Mouse (Mus musculus) liver, embryonic 11.5 days (tissue): ENCODE data around the gene Dicer1. TPM values are rescaled to one million over a fixed set of nuclear protein-coding genes. Genes with fewer than 3 reads are reported as not detected.

ENCODE experiments used
- ATAC-seq: fragments of 200-750 bp; cut with Nextera tagmentation; replicated peaks from 2 replicates; pipeline ENCODE4 v1.8.0; 2017; ENCODE audit warnings: moderate number of reproducible peaks, mild to moderate bottlenecking, moderate TSS enrichment, moderate library complexity; ENCODE audit not compliant: low FRiP score
- DNase-seq: peaks from one replicate; pipeline ENCODE4 v3.0.0-alpha.2; 2017; ENCODE audit warnings: low spot score
- H3K27ac ChIP-seq: fragments of 300-500 bp; sonication (generic); 2 replicates; pipeline ENCODE4 v1.5.1; 2014; ENCODE audit warnings: mild to moderate bottlenecking, low read depth, low read length, control low read depth
- H3K27me3 ChIP-seq: fragments of 300-500 bp; sonication (generic); replicated peaks from 2 replicates; pipeline ENCODE4 v1.6.1; 2014; ENCODE audit warnings: low read length, mixed read lengths; ENCODE audit not compliant: control insufficient read depth, insufficient read depth
- H3K36me3 ChIP-seq: fragments of 300-500 bp; sonication (generic); 2 replicates; pipeline ENCODE4 v1.6.1; 2014; ENCODE audit warnings: mild to moderate bottlenecking, low read length, moderate library complexity, mixed read lengths; ENCODE audit not compliant: control insufficient read depth, insufficient read depth
- H3K4me1 ChIP-seq: fragments of 300-500 bp; sonication (generic); replicated peaks from 2 replicates; pipeline ENCODE4 v1.6.1; 2014; ENCODE audit warnings: low read length, mixed read lengths; ENCODE audit not compliant: control insufficient read depth, insufficient read depth
- H3K4me2 ChIP-seq: fragments of 300-500 bp; sonication (generic); 2 replicates; pipeline ENCODE4 v1.6.1; 2014; ENCODE audit warnings: mild to moderate bottlenecking, control low read depth, moderate library complexity
- H3K4me3 ChIP-seq: fragments of 300-500 bp; sonication (generic); 2 replicates; pipeline ENCODE4 v1.5.1; 2014; ENCODE audit warnings: low read depth, low read length, control low read depth
- H3K9ac ChIP-seq: fragments of 300-500 bp; sonication (generic); 2 replicates; pipeline ENCODE4 v1.6.1; 2014; ENCODE audit warnings: low read depth, low read length, control low read depth
- H3K9me3 ChIP-seq: fragments of 300-500 bp; sonication (generic); 2 replicates; pipeline ENCODE4 v1.6.1; 2016; ENCODE audit warnings: low read length, inconsistent platforms, mixed read lengths; ENCODE audit not compliant: control insufficient read depth
- WGBS: fragments of 180-500 bp; shearing (Covaris S2); extraction: QIAGEN DNeasy Blood & Tissue Kit; methylation state at CpG from one replicate; pipeline ENCODE4 v1.1.7; 2014; 5-methylcytosine and 5-hydroxymethylcytosine counted together
- polyA plus RNA-seq: library from polyadenylated mRNA; unstranded; fragments of >200 nt; fragmentation: Nextera tagmentation; extraction: Ambion mirVana; gene quantifications from 2 replicates; pipeline ENCODE4 v1.2.1, GENCODE M21; 2014

Dicer1 gene
- polyA plus RNA-seq: 13.8 and 15.4 TPM in 2 replicates

DNA sequence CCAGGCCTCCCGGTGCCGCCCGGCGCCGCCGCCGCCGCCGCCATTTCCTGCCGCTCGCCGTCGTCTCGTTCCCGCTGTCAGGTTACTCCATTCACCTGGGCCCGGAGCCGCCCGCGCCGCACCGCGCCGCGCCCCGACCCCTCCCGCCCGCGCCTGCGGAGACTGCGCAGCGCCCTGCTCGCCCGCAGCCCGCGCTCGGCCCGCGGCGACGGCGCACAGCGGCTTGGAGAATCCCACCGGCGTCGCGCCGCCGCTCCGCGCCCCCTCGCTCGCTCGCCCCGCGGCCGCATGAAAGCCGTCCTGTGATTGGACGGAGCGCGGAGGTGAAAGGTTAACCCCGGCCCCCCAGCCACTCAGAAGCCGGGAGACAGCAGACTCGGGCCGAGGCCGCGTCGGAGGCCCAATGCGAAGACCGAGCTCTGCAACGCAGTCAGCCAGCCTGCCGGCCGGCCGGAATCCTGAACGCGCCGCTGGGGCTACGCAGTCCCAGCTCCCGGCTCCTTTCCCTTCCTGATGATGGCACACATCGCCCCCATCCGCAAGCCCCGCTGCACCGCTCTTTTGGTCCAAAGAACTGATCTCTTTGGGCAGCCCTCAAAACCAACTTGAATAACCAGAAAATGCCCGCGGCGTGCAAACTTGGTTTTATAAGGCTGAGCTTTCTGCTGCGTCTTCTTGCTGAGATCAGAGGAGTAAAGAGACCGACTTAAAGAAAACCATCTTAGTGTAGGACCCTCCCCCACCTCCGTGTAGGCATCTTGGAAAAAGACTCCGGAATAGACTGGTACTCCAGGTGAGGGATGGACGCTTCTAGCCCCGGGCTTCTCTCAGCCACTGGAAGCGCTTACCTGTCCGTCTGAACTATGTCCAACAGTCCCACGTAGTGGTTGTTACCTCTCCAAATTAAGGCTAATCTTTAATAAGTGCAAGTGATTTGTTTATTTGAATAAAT is at the start of gene Dicer1:
TSS of gene Dicer1 (minus strand) at position 139 of the 952 bp plus-strand sequence.
- ATAC-seq: peak; percentile 93
- Histone ChIP-seq H3K27ac (peak within 1 kb of the TSS; percentile 81), H3K4me1 (peaks cover 30% of the 10 kb centered on the region), H3K36me3 (0 out of 2 replicates have a peak, but pooled peaks cover 4% of the 10 kb centered on the region), H3K9ac (peak within 1 kb of the TSS; percentile 92), H3K4me3 (peak within 1 kb of the TSS; percentile 93), H3K4me2 (peak within 1 kb of the TSS; percentile 97), H3K27me3 (no peaks in the 10 kb centered on the region), H3K9me3 (no peaks in the 10 kb centered on the region)
- peak; percentile 97 for DNase-seq
- WGBS: under 1% methylated on average over 85 of the region's 94 CpGs

DNA sequence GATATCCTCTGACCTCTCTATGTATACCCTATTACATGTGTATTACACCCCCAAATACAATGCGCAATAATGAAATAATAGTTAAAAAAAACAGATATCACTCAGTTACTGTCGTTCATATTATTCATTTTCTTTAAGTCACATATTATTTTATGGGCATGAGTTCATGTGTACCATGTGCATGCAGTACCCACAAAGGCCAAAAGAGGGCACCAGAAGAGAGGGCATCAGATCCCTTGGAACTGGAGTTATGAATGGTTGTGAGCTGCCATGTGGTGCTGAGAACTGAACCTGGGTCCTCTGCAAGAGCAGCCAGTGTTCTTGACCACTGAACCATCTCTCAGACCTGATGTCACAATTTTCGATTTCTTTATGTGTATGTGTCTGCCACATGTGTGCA is 47.6 kb upstream of the Dicer1 start:
- WGBS: 82% methylated on average over 3 of the region's 3 CpGs
- Histone ChIP-seq H3K4me2 (no peak overlapping the region), H3K27me3 (no peaks in the 10 kb centered on the region), H3K4me3 (no peak overlapping the region), H3K27ac (no peak overlapping the region), H3K36me3 (no peaks in the 10 kb centered on the region), H3K4me1 (no peaks in the 10 kb centered on the region), H3K9ac (no peak overlapping the region), H3K9me3 (peaks cover 3% of the 10 kb centered on the region; the same call in 1 of the 2 replicates)
- ATAC-seq (no peak), DNase-seq (no peak)

DNA sequence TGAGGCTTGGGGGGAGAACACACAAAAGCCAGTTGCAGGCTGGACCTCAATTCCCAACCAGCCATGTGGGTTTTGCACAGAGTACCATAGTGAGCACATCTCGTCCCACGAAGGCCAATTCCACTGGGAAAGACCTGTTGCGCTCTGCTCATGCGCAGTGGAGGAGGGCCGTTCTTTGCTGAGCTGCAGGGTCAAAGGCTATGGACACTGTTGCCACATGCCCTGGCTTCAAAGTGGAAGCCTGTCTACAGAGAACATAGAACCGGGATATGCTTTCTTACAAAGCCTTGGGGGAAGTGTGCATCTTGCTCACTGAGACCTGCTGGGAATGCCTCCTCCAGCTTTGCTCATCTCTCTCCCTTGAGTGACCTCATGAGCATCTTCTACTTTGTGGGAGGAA is 46.2 kb upstream of the Dicer1 start:
- ATAC-seq (no peak), DNase-seq (no peak)
- no peaks in the 10 kb centered on the region for H3K36me3 ChIP-seq
- no peak overlapping the region for H3K27ac ChIP-seq
- no peak overlapping the region for H3K4me3 ChIP-seq
- no peaks in the 10 kb centered on the region for H3K4me1 ChIP-seq
- no peak overlapping the region for H3K9ac ChIP-seq
- H3K9me3 ChIP-seq: peaks cover 3% of the 10 kb centered on the region; the same call in 1 of the 2 replicates
- no peaks in the 10 kb centered on the region for H3K27me3 ChIP-seq
- WGBS: 87% methylated on average over 6 of the region's 6 CpGs
- H3K4me2 ChIP-seq: no peak overlapping the region

DNA sequence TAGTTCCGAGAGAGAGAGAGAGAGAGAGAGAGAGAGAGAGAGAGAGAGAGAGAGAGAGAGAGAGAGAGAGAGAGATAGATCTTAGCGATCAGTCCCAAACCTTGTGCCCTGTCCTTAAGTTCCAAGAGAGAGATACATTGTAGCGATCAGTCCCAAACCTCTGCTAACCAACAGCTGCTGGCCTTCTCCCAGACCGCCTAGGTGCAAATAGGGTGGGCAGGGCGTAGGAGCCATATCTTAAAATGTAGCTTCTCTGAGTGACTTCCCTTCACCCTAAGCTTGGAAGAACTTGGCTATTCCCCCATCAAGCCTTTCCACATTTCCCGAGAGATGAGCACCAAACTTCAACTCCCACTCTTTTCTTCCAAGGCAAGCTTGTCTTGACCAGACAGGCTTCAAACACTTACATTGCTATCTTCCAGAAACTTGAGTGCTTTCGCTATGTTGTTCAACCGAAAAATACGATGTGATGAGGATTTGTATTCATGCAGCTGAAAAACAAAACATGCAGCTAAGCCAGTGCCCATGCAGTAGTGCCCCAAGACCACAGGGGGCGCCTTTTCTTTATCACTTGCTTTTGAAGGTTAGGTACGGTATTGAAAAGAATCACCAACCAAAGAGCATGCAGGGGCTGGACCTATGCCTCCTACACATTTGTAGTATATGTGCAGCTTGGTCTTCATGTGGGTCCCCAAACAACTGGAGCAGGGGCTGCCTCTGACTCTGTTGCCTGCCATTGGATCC is 45.1 kb upstream of the Dicer1 start:
- Histone ChIP-seq H3K9ac (no peak overlapping the region), H3K27ac (no peak overlapping the region), H3K9me3 (peaks cover 3% of the 10 kb centered on the region; the same call in 1 of the 2 replicates), H3K4me2 (no peak overlapping the region), H3K36me3 (no peaks in the 10 kb centered on the region), H3K27me3 (no peaks in the 10 kb centered on the region), H3K4me3 (no peak overlapping the region), H3K4me1 (no peaks in the 10 kb centered on the region)
- 82% methylated on average over 11 of the region's 11 CpGs for WGBS
- no peak for ATAC-seq
- no peak for DNase-seq

DNA sequence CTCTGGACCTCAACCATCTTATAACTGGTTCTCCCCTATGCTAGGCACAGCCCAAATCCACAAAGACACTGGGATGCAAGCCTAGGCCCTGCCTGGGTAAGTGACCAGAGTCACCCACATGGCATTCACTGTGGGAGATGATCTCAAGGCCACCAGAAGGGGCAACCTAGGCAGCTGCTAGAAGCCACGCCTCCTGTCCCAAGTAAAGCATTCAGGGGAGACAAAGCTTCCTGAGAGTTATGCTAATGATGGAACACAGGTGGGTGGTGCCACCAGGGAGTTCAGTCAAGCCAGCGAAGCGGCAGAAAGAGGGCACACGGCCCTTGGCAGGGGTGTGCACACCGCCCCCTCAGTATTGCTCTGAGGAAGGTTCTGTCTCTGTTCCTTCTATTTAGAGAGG is 43.2 kb upstream of the Dicer1 start:
- DNase-seq: no peak
- no peak overlapping the region for H3K27ac ChIP-seq
- H3K27me3 ChIP-seq: no peaks in the 10 kb centered on the region
- H3K4me2 ChIP-seq: no peak overlapping the region
- 72% methylated on average over 5 of the region's 5 CpGs for WGBS
- no peak overlapping the region for H3K9ac ChIP-seq
- no peaks in the 10 kb centered on the region for H3K4me1 ChIP-seq
- H3K36me3 ChIP-seq: no peaks in the 10 kb centered on the region
- peaks cover 3% of the 10 kb centered on the region; the same call in 1 of the 2 replicates for H3K9me3 ChIP-seq
- no peak overlapping the region for H3K4me3 ChIP-seq
- no peak for ATAC-seq

DNA sequence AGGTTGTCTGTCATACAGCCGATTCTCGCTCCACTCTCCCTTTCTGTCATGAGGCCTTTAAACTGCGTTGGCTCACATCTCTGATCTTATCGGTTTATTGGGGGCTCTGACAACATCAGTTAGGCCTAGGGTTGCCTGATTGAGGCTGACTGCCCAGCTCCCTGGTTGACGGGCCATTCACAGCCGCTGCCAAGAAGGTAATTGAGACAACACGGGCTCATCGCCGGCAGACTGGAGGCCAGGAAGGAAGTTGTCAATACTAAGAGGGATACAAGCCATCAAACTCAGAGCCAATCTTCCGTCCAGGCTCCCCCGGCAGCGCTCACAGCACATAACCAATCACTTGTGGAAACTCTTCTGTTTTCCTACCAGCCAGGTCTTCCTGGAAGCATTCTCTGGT is 41.7 kb upstream of the Dicer1 start:
- H3K36me3 ChIP-seq: no peaks in the 10 kb centered on the region
- H3K4me3 ChIP-seq: no peak overlapping the region
- 60% methylated on average over 12 of the region's 12 CpGs for WGBS
- no peaks in the 10 kb centered on the region for H3K4me1 ChIP-seq
- H3K4me2 ChIP-seq: no peak overlapping the region
- no peak overlapping the region for H3K27ac ChIP-seq
- ATAC-seq (no peak), DNase-seq (no peak)
- H3K9me3 ChIP-seq: no peaks in the 10 kb centered on the region; the same call in 1 of the 2 replicates
- H3K27me3 ChIP-seq: no peaks in the 10 kb centered on the region
- H3K9ac ChIP-seq: no peak overlapping the region

DNA sequence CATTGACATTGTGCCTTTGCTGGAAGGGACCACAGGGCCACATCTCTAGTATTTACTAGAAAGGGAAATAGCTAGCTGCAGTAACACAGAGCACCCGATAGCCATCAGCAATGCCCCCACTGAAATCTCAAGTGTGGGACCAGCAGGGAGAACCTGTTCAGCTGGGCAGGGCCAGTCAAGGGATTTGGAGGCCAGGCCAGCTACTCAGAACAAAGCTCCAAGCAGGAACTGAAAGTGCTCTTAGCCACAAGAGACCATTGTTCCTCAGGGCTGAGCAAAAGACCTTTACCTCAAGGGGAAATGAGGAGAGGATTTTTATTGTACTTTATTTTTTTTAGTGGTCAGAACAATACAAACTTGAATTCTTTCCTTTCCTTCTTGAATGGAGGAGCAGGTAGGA is 25.9 kb upstream of the Dicer1 start:
- no peak for ATAC-seq
- no peak for DNase-seq
- no peak overlapping the region for H3K9ac ChIP-seq
- no peaks in the 10 kb centered on the region for H3K36me3 ChIP-seq
- H3K27me3 ChIP-seq: no peaks in the 10 kb centered on the region
- no peaks in the 10 kb centered on the region for H3K9me3 ChIP-seq
- H3K4me1 ChIP-seq: no peaks in the 10 kb centered on the region
- no peak overlapping the region for H3K4me2 ChIP-seq
- no peak overlapping the region for H3K4me3 ChIP-seq
- no peak overlapping the region for H3K27ac ChIP-seq
- 92% methylated on average over 1 of the region's 1 CpGs for WGBS

DNA sequence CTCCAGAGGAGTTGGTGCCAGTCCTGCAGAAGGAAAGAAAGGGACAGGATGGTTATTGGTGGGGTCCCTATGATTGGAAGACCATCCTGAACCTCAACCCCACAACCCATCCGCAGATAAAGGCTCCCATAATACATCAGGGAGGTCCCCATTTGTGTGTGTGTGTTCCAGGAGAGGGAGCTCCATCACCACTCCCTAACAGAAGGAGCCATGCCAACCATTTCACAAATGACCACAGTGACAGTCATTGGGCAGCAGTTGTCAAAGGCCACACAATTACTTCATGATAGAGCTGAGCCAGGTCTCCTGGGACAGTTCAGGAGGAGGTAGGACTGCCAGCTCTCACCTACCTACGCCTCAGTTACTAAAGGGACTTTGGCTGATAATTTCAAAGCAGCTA is 20.2 kb upstream of the Dicer1 start:
- no peak overlapping the region for H3K9ac ChIP-seq
- 79% methylated on average over 2 of the region's 2 CpGs for WGBS
- ATAC-seq (no peak), DNase-seq (no peak)
- no peaks in the 10 kb centered on the region for H3K9me3 ChIP-seq
- H3K4me3 ChIP-seq: no peak overlapping the region
- H3K36me3 ChIP-seq: no peaks in the 10 kb centered on the region
- H3K4me1 ChIP-seq: no peaks in the 10 kb centered on the region
- H3K27me3 ChIP-seq: no peaks in the 10 kb centered on the region; the same call in 1 of the 2 replicates
- H3K27ac ChIP-seq: no peak overlapping the region
- no peak overlapping the region for H3K4me2 ChIP-seq
